Comparison of ENCODE assay signal across 10 mouse cellular contexts in genomic region chr10:3591790-3592189, GRCm38 (mm10). TPM values are rescaled to one million over a fixed set of nuclear protein-coding genes. Genes with fewer than 3 reads are reported as not detected.
DNase-seq lines count a peak whose midpoint lies in the region; ATAC-seq and TF ChIP-seq lines count a peak whose summit lies in the region.
"Had no signal": no experiment of that assay in that cellular context is flagged by ENCODE, and none has a peak within 500 bp of the region (broad histone marks: within the 10 kb centered on the region; RNA-seq: fewer than 3 reads in every experiment).

No protein-coding gene starts in this region.

- H3K4me3 ChIP-seq in intestine, embryonic 14.5 days (ENCODE audit: low read depth, low read length) = no peak overlapping the region
- no peak overlapping the region for H3K4me3 ChIP-seq in intestine, postnatal 0 days (ENCODE audit: low read depth, low read length)
- H3K4me3 ChIP-seq in forebrain, embryonic 11.5 days (ENCODE audit: low read depth, low read length) = no peak overlapping the region
- H3K4me3 ChIP-seq in hindbrain, embryonic 13.5 days = no peak overlapping the region
- no peak overlapping the region for H3K4me3 ChIP-seq in midbrain, embryonic 12.5 days

- H3K4me2 ChIP-seq in intestine, embryonic 14.5 days (ENCODE audit: low read length) = no peak overlapping the region
- H3K4me2 ChIP-seq in intestine, postnatal 0 days (replicated peaks; ENCODE audit: low read depth) = no peak overlapping the region
- no peak overlapping the region for H3K4me2 ChIP-seq in forebrain, embryonic 11.5 days (ENCODE audit: low read depth, low read length, severe bottlenecking)
- no peak overlapping the region for H3K4me2 ChIP-seq in hindbrain, embryonic 13.5 days
- H3K4me2 ChIP-seq in midbrain, embryonic 12.5 days (replicated peaks) = no peak overlapping the region

- no peak for TF ChIP-seq CTCF in intestine, postnatal 0 days (IDR thresholded peaks at IDR 0.05; ENCODE audit: low read depth)

- DNase-seq in intestine, embryonic 14.5 days (ENCODE audit: low spot score) = no peak
- DNase-seq in forebrain, embryonic 11.5 days (ENCODE audit: low spot score) = no peak
- DNase-seq in layer of hippocampus, adult 9-10 months (ENCODE audit: low spot score) = no peak
- no peak for DNase-seq in left cerebral cortex, adult 18-20 months (ENCODE audit: low spot score in 2 of 2)
- no peak for DNase-seq in layer of hippocampus, adult 11-12 months (ENCODE audit: low spot score)

- ATAC-seq in intestine, embryonic 14.5 days (replicated peaks; ENCODE audit: low FRiP score, low TSS enrichment, low read depth) = 0 out of 2 replicates have a peak, but pooled peaks have one; percentile 62
- no peak for ATAC-seq in intestine, postnatal 0 days
- ATAC-seq in forebrain, embryonic 11.5 days (replicated peaks; ENCODE audit: low FRiP score) = peak; percentile 72; the same call in 1 of the 2 replicates
- ATAC-seq in hindbrain, embryonic 13.5 days (ENCODE audit: low FRiP score) = peak; percentile 28; the same call in 1 of the 2 replicates
- ATAC-seq in midbrain, embryonic 12.5 days (ENCODE audit: low FRiP score, low read depth) = peak; percentile 80; the same call in 1 of the 2 replicates

- no peak overlapping the region; the same call in 1 of the 2 replicates for H3K27ac ChIP-seq in intestine, embryonic 14.5 days (ENCODE audit: low read depth)
- no peak overlapping the region for H3K27ac ChIP-seq in intestine, postnatal 0 days (ENCODE audit: low read depth, low read length)
- no peak overlapping the region for H3K27ac ChIP-seq in forebrain, embryonic 11.5 days (ENCODE audit: low read depth, low read length)
- H3K27ac ChIP-seq in hindbrain, embryonic 13.5 days = no peak overlapping the region
- no peak overlapping the region for H3K27ac ChIP-seq in midbrain, embryonic 12.5 days (replicated peaks)

- 39% methylated on average over 3 of the region's 3 CpGs for WGBS in intestine, embryonic 14.5 days
- 22% methylated on average over 3 of the region's 3 CpGs for WGBS in intestine, postnatal 0 days
- 23% methylated on average over 3 of the region's 3 CpGs for WGBS in forebrain, embryonic 11.5 days
- 24% methylated on average over 3 of the region's 3 CpGs for WGBS in hindbrain, embryonic 13.5 days
- WGBS in midbrain, embryonic 12.5 days = 26% methylated on average over 3 of the region's 3 CpGs

- no peaks in the 10 kb centered on the region for H3K36me3 ChIP-seq in intestine, embryonic 14.5 days (ENCODE audit: control insufficient read depth, insufficient read depth, low read length)
- H3K36me3 ChIP-seq in intestine, postnatal 0 days (ENCODE audit: control insufficient read depth, insufficient read depth) = no peaks in the 10 kb centered on the region
- H3K36me3 ChIP-seq in forebrain, embryonic 11.5 days (ENCODE audit: control insufficient read depth, insufficient read depth, low read length) = no peaks in the 10 kb centered on the region
- H3K36me3 ChIP-seq in hindbrain, embryonic 13.5 days = no peaks in the 10 kb centered on the region
- no peaks in the 10 kb centered on the region for H3K36me3 ChIP-seq in midbrain, embryonic 12.5 days

- no peak overlapping the region for H3K9ac ChIP-seq in intestine, embryonic 14.5 days (ENCODE audit: low read length)
- H3K9ac ChIP-seq in intestine, postnatal 0 days (ENCODE audit: low read depth, low read length) = no peak overlapping the region
- H3K9ac ChIP-seq in forebrain, embryonic 11.5 days (ENCODE audit: low read length) = no peak overlapping the region
- H3K9ac ChIP-seq in hindbrain, embryonic 13.5 days = no peak overlapping the region
- no peak overlapping the region for H3K9ac ChIP-seq in midbrain, embryonic 12.5 days (replicated peaks)

- H3K9me3 ChIP-seq in intestine, embryonic 14.5 days (ENCODE audit: control insufficient read depth, low read length) = no peaks in the 10 kb centered on the region
- no peaks in the 10 kb centered on the region for H3K9me3 ChIP-seq in intestine, postnatal 0 days (ENCODE audit: control insufficient read depth)
- no peaks in the 10 kb centered on the region for H3K9me3 ChIP-seq in forebrain, embryonic 11.5 days (ENCODE audit: control insufficient read depth, low read length)
- H3K9me3 ChIP-seq in hindbrain, embryonic 13.5 days = no peaks in the 10 kb centered on the region
- H3K9me3 ChIP-seq in midbrain, embryonic 12.5 days = no peaks in the 10 kb centered on the region

- H3K27me3 ChIP-seq in intestine, embryonic 14.5 days (replicated peaks; ENCODE audit: control insufficient read depth, insufficient read depth, low read length) = no peaks in the 10 kb centered on the region
- H3K27me3 ChIP-seq in intestine, postnatal 0 days (replicated peaks; ENCODE audit: control insufficient read depth, insufficient read depth, low read length) = no peaks in the 10 kb centered on the region
- no peaks in the 10 kb centered on the region for H3K27me3 ChIP-seq in forebrain, embryonic 11.5 days (ENCODE audit: control insufficient read depth, insufficient read depth, low read length)
- no peaks in the 10 kb centered on the region for H3K27me3 ChIP-seq in hindbrain, embryonic 13.5 days
- H3K27me3 ChIP-seq in midbrain, embryonic 12.5 days = no peaks in the 10 kb centered on the region
- H3K27me3 ChIP-seq: CH12.LX had no signal

- H3K4me1 ChIP-seq in intestine, embryonic 14.5 days (replicated peaks; ENCODE audit: control insufficient read depth, insufficient read depth, low read length) = no peaks in the 10 kb centered on the region
- no peaks in the 10 kb centered on the region for H3K4me1 ChIP-seq in intestine, postnatal 0 days (replicated peaks; ENCODE audit: control insufficient read depth, insufficient read depth, low read length)
- no peaks in the 10 kb centered on the region; the same call in 1 of the 2 replicates for H3K4me1 ChIP-seq in forebrain, embryonic 11.5 days (replicated peaks; ENCODE audit: control insufficient read depth, insufficient read depth, low read length)
- peaks cover 9% of the 10 kb centered on the region; the same call in 1 of the 2 replicates for H3K4me1 ChIP-seq in hindbrain, embryonic 13.5 days (replicated peaks)
- H3K4me1 ChIP-seq in midbrain, embryonic 12.5 days = peaks cover 10% of the 10 kb centered on the region; the same call in 1 of the 2 replicates

RNA-seq across cellular contexts. Expression of gene Iyd, which starts 51.8 kb away (rescaled TPM):
- polyA plus RNA-seq in intestine, embryonic 14.5 days (2014; fragmentation: Nextera tagmentation; extraction: Ambion mirVana) = 1.1 and 2.2 TPM in 2 replicates
- 4.1 and 5.1 TPM in 2 replicates for polyA plus RNA-seq in intestine, postnatal 0 days (2015; fragmentation: Nextera tagmentation; extraction: Ambion mirVana)
- not detected in 2 replicates for polyA plus RNA-seq in forebrain, embryonic 11.5 days (2014; fragmentation: Nextera tagmentation; extraction: Ambion mirVana)
- polyA plus RNA-seq in hindbrain, embryonic 13.5 days (2015; fragmentation: Nextera tagmentation; extraction: Ambion mirVana) = 0.21 and 0.61 TPM in 2 replicates
- 0.11 TPM in 1 of 2 replicates, not detected in the other for polyA plus RNA-seq in midbrain, embryonic 12.5 days (2016; fragmentation: Nextera tagmentation; extraction: Ambion mirVana)
- total RNA-seq in left cerebral cortex, adult 18-20 months (2021) = not detected
- total RNA-seq: CH12.LX had no signal
- polyA plus RNA-seq: embryonic facial prominence, embryonic 11.5 days had no signal
